Mouse (Mus musculus): ENCODE data around the gene 2010106E10Rik.

The 2010106E10Rik gene

GRCm38 (mm10) chrX:112494974-112495373 is at the start of gene 2010106E10Rik:
TSS of gene 2010106E10Rik (plus strand) at chrX:112495274.
- no peak for DNase-seq

DNA sequence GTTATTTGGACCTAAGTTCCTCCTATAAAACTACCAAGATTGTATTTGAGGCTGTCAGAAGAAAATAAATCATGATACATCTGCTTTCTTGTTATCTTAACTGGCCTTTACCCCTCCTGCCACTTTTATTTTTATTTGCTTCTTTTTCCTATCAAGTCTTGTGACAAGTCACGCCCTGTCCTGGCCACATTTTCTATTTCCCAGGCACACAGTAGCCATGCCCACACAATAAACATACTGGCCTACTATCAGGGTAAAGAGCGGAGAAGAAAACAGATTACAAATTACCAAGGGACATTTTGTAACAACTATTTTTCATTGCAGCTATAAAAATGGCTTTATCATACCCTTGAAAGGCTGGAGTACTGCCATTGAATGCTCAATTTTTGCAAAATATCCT is 10.6 kb downstream of the 2010106E10Rik start:
- no peak for DNase-seq

- DNase-seq: peak; percentile 21 to 59
Observed at GRCm38 (mm10) chrX:112524755-112525154, 29.7 kb downstream of the 2010106E10Rik start.

DNA sequence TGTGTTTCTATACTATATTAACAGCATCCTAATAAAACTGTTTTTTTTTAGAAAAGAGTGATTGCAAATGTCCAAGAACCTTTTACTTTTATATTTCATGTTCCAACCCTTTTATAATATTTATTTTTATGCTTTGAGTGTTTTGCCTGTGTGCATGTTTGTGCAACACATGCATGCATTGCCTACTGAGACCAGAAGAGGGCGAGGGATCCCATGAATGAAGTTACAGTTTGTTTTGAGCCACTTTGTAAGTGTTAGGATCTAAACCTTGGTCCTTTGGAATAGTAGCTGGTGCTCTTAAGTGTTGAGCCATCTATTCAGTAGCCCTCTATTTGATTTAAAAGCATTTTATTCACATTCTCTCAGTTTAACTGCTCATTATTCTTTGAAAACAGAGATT is 48.0 kb downstream of the 2010106E10Rik start:
- peak in 1 of 2 experiments; percentile 1 for DNase-seq

DNA sequence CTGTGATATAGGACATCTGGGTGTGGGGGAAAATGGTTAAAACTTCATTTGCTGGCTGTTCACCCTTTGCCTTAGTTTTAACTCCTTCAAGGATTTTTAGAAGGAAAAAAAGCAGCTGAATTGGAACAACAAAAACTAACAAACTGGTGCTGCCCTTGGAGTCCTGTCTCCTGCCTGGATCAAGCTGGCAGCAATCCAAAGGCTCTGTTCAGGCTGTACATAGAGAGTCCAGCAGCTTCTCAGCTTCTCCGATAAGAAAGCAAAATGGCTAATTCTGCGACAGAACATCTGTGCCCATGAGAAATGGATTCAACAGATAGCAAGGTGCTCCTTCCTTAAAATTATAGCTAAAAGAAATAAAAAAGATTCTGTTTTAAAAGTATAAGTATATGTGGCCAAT is 72.6 kb downstream of the 2010106E10Rik start:
- DNase-seq: peak; percentile 51 to 62

DNA sequence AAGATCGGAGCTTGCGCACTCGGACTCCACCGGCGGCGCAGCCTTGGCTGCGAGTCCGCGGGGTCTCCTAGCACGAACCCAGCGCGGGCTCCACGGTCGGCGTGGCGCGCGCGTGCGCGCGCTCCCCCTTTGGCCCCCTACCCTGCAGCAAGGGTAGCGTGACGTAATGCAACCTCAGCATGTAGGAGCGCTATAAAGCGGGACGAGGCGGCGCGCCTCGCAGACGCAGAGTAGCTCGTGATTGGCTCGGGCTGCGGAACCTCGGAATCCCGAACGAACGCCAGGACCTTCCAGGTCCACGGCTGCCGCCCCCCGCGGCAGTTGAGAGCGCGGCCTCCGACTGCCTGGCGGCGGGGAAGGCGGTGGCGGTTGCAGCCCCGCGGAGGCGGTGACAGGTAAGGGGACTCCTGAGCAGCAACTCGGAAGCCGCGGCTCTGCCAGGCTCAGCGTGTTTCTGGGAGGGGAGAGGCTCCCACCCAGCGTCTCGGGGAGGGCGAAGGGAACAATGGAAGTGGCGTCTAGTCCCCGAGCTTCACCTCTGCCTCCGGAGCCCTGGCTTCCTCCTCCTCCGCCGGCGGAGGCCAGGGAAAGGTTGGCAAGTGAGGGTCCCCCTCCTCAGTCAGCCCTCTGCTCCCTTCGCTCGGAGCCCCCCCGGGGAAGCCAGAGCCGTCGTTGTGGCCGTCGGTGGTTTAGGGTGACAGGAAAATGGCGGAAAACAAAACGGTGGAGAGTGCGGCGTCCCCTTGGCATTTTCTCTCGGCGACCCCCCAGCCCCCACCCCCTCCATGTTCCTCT is 105.6 kb downstream of the 2010106E10Rik start, which contains the start of gene Zfp711:
Gene Zfp711, plus strand, starts transcription at position 16 of the 795 bp plus-strand sequence.
- DNase-seq: peak; percentile 85 to 90

- peak; percentile 78 to 81 for DNase-seq
Observed at GRCm38 (mm10) chrX:112601306-112602120, 106.4 kb downstream of the 2010106E10Rik start.

All from cerebellum, postnatal 10 days (tissue).